Mouse (Mus musculus) cerebellum, adult 2 months (tissue): Measurements from ENCODE around the gene Pfn3.

Experiments used
- CTCF ChIP-seq: fragments of 200-500 bp; IDR thresholded peaks from 2 replicates; pipeline ENCODE4 v1.5.1; 2011; ENCODE audit warnings: low read depth, mild to moderate bottlenecking, control low read depth, low read length, moderate library complexity, borderline replicate concordance; ENCODE audit not compliant: insufficient read depth
- POLR2A ChIP-seq: fragments of 200-500 bp; IDR thresholded peaks from 2 replicates; pipeline ENCODE4 v1.6.1; 2011; ENCODE audit warnings: low read length, control low read depth, borderline replicate concordance; ENCODE audit not compliant: insufficient read depth

DNA sequence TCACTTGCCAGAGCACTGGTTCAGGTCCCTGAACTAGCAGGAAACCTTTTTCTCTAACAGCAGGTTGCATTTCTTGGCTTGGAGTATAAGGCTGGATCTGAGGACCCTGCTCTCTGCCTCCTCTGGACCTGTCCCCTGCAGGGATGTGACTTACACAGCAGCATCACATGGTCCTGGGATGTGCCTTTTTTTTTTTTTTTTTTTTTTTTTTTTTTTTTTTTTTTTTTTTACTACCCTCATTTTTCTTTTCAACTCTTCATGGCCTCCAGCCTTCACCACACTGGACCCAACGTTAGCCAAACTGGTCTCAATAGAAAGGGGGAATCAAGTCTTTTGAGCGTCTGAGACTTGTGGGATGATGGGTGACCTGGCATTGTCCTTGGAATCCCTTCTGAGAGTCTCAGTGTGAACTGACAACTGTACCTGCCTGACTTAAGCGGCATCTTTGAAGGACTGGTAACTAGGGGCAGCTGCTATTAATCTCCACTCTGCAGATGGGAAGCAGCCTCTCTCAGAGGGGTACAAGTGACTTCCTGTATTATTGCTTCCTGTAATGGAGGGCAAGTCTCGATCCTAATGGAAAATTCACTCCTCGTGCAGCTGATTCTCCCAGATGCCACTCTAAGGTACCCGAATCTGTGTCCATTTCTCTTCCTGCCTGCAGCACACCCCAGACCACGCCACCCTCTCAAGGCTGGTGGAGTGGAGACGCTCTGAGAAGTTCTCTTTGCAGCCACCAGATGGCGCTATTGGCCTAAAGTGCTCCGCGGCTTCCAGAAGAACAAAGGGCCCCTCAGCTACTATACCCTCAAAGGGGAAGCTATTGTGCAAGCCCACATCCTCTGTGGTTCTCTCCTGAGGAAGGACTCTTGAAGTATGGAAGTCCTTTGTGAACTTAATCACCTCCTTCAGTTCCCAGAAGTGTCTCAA, 9.9 kb downstream of the Pfn3 start:
- TF ChIP-seq CTCF (peak; percentile 92), POLR2A (no peak)
